Mouse (Mus musculus) regulatory T cell (primary cell): Measurements from ENCODE around the gene Wnt7a.

ENCODE experiments used
- in situ Hi-C: fragments of 300-600 bp; cut with MboI, MseI; formaldehyde crosslinking; loops from one replicate; pipeline ENCODE4 v1.15.1; 2025; ENCODE audit warnings: high pct_unique_total_duplicates

The Wnt7a gene

DNA sequence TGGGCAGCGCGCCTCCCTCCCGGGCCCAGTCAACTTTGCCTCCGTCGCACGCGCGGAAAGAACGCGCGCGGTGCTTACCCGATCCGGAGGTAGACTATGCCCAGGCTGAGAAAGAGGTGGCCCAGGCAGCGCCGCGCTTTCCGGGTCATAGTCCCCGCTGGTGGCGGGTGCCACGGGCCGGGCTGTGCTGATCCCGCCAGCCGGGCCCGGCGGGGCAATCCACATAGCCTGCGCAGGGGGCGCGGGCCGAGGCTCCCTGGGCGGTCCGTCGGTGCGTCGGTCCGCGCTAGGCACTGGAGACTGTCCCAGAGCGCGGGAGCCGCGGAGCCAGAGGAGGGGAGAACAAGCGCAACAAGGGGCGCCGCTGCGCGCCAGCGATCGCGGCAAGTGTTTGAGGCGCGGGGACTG lies at the start of gene Wnt7a:
TSS of gene Wnt7a (minus strand) at position 403 of the 408 bp plus-strand sequence.
- in situ Hi-C loops: loop anchor here (5.0 kb wide), 1 partner anchor 124 kb away; no protein-coding TSS in a partner anchor

DNA sequence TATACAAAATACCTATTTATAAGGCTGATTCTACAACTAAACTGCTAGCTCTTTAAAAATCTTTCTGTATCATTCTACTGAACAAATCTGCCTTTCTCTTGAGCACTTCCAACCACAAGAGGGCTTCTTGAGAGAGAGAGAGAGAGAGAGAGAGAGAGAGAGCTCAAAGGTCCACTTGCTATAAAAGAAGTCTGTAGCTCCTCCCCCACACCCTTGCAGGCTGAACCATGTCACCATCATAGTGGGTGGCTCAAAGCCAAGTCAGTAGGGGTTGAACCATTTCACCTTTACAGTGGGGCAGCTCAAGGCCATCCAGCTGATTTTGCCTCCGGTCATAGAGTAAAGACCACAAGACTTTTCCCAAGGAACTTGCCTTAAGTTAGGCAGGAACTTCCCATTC lies 48.3 kb upstream of the Wnt7a start:
- in situ Hi-C loops: no loop called here

DNA sequence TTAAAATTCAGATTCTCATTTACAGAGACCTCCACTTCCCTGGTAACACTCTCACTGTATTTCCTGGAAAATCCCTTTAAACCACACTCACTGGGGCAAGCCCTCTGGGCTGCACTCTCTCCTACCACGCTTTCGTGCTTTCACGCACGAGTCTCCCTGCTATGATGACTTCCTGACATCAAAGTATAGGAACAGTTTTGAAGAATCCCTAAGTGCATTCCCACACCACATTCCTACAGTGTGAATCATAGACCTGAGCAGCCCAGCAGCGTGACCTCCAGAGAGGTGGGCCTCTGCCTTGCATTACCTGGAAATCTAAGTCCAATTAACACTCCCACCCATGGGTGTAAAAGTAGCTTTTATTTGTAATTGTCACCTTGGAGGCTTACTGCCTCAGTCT lies 43.4 kb upstream of the Wnt7a start:
- in situ Hi-C loops: no loop called here

DNA sequence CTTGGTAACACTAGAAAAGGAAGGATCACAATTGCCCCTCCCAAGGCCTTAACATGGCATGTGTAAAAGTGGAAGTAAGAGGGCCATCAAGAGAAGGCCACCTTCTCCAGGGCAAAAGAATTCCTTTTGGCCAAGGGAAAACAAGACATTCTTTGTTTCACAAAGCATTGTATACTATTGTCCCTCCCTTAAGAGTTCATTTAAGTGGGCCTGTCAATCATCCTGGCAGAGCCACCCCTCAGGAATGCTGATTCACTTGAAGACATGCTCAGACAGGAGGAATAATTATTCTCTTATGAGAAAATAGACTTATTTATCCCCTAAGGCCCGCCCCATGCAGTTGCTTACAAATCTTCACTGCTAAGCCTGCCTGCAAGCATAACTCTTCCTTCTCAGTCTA lies 40.9 kb upstream of the Wnt7a start:
- in situ Hi-C loops: no loop called here

DNA sequence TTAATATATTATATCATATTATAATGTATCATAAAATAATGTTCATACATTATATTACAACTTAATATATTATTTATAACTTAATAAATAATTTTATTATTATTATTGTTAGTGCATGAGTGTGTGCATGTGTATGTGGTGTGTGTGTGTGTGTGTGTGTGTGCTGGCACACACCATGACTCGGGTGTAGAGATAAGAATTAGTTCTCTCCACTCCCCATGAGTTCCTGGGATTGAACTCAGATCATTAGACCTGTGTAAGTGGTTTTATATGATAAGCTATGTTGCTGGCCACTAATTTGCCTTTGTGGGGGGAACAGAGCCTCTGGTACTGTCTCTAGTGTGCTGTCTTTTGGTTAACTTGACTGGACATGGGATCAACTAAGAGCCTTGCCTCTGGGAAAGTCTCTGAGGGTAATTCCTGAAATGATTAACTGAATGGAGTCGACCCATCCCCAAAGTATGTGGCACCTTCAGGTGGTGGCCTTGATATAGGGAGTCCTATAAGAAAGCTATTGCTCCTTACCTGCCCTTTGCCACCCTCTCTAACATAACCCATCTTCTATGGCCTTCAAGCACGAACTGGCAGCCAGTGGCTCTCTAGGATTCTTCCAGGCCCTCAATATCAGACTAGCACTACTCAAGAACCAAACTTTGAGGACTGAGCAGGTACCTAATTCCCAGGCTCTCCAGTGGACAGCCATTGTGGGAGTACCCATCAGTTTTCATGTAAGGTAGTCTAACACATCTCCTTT lies 38.5 kb upstream of the Wnt7a start:
- in situ Hi-C loops: no loop called here

DNA sequence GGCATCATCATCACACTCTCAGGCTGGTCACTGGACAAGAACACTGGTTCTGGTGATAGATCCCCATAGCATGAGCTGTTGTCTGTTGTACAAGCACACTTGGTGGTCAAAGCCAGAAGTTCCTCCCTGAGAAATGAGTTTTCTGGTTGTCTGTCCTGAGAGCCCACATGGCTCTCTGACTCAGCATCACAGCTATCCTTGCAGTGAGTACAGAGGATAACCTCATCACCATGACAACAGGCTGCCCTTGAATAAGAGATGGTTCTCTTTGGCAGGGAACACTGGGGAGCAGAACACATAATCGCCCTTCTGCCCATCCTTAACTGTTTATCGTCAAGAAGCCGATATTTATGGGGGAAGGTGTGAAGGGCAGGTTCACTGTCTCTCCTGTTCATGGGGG lies 34.2 kb upstream of the Wnt7a start:
- in situ Hi-C loops: no loop called here

DNA sequence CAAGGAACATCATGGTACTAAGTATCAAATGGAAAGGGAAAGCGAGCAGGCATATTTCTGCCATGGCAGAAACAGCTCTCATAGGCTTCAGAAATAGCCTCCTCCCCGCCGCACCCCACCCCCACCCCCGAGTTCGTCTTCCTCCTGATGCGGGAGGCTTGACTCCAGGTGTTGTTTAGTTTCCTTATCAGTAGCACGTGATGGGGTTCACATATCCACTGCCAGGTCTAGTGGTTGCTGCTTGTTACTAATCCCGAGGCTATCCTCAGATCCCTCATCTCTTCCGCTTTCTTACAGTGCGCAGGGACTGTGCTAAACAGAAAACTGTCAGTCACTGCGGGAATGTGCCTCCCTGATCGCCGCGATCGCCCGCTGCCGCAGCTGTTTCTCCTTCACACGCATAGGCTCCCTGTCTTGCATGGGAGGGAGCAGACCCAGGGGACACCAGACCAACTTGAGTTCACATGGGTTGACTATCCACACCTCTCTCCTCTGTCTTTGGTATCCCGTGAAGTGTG lies 30.0 kb upstream of the Wnt7a start:
- in situ Hi-C loops: no loop called here

DNA sequence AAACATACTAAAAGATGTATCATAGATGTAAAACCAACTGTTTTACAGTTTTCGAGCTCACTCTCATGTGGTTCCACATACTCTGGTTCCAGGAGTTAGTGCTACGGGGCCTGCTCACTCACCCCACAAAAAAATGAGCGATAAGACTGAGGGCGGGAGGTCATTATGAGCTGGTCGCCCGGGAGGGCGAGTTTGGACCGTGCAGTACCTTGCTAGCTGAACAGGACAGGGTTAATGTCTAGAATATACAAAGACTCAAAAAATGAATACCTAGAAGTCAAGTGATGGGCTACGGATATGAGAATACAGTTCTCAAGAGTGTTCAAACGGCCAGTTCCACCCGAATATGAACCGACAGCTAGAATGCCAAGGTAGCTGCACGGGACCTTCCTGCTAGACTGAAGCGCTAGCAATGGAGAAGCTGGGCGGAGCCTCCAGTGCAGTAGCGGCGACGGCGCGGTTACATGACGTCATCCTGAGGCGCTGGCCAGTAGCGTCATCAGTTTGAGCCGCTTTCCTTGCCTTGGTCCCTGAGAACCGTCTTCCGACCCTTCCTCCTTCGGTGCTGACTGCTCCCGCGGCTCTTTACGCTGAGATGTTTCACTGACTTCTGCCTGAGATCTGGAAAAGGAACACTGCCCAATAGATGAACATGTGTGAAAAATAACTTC lies 29.4 kb upstream of the Wnt7a start:
- in situ Hi-C loops: no loop called here

DNA sequence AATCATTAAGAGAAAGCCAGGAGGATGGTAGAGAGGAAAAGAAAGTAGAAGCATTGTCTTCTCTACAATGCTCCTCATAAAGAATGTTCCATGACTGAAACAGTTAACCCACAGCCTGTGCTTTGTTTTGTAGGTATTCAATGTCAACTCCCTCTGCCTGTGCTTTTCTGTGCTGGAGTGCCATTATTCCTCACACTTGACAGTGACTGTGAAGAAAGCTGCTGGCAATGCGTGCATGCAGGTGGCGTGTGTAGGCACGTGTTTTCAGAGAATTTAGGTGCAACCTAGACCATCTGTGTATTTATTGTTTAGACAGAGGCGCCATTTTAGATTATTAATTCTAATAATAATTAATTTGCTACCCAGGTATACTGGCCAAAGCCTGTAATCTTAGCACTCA lies 13.0 kb upstream of the Wnt7a start:
- in situ Hi-C loops: no loop called here

DNA sequence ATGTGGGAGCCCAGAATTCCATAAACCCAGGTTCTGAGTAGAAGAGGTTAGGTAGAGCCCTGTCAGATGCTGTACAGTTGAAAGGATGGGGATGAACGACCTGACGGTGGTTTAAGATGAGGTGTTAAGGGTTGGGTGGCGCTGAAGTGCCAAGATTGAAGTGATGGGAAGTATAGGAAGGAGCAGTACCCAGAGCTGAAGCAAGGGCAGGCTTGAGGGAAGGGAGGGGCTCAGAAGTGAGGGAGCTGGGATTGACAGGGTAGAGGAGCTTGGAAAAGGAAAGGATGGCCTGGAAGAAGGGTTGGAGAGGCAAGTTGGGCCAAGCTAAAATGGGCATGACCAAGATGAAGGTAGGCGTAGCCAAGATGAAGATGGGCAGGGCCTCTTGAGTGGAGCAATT lies 10.5 kb upstream of the Wnt7a start:
- in situ Hi-C loops: no loop called here

DNA sequence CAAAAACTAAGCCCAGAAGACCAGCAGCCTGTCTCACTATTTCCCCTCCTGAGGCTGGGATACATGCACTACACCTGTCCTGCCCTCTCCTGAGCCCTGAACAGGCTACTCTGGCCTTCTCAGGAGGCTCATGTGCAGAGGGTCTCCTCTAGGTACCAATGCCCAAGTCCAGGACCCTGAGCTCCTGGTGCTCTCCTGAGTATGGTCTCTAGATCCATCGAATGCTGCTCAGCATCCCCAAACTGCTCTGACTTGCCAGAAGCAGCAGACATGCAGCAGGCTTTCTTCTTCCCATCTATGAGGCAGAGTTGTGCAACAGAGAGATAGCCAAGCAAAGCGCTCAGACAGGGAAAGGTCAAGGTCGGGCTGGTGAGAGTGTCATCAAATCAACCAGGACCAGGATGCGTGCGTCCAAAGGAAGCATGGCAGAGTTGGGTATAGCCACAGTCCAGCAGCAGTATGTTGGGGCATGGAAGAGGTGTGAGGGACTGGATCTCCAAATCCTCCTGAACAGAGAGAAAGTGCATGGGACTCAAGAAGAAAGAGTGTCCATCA lies 6.2 kb upstream of the Wnt7a start:
- in situ Hi-C loops: no loop called here

DNA sequence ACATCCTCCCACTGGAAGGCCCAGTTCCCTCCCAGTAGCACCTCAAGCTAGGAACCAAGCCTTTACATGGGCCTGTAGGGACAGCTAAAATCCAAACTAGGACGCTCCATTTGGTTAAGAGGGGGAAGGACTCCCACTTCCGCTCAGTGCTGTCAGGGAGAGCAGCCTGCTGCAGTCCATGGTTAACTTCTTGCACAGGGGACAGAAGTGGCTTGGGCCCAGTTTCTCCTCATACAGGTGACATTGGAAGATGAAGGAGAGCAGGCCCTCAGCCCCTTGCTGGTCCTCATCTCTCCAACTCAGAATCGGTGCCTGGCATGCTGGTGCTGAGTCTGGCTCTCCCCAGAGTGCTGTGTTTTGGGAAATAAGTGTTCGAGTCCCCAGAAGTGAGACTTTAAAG lies 5.0 kb upstream of the Wnt7a start:
- in situ Hi-C loops: no loop called here

DNA sequence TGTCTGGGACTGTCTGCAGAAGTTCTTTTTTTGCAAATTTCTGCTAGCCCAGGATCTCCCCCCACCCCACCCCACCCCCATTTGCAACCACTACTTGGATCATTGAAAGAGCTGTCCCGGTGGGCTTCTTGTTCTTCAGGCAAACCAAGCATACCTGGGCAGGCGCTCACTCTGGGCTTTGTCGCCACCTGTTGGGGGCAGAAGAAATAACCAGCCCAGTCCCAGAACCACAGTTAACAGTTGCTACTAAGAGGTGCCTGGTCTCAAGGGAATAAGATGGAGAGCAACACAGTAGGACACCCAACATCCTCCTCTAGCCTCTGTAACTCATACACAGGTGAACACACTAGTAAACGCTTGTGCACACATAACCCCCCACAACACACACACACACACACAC lies 3.7 kb upstream of the Wnt7a start:
- in situ Hi-C loops: loop anchor here (5.0 kb wide), 1 partner anchor 128 kb away; no protein-coding TSS in a partner anchor

DNA sequence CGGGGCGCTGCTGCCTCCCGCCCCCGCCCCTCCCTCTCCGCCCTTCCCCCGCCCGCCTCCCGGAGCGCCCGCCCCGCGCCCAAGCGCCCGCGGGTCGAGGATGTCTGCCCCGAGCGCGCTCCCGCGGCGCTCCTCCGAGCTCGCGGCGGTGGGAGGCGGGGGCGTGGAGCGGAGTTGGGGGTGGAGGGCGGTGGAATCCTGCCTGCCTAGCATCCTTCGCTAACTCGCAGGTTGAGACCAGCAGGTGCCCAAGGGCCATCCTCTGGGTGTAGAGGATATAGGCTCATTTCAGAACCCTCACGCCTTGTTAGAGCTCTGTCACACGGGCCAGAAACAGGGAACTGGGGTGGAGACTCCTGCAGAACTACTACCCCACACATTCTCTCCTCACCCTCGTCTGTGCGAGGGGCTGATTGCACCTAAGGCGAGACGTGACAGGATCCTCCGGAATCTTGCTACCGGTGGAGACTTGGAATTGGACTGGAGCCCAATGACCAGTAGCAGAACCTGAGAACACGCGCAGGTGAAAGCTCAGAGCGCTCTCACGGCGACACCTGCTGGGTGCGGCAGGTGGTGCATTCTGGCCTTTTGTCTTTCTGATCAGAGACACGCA lies 312 bp upstream of the Wnt7a start:
- in situ Hi-C loops: loop anchor here (5.0 kb wide), 1 partner anchor 124 kb away; no protein-coding TSS in a partner anchor

DNA sequence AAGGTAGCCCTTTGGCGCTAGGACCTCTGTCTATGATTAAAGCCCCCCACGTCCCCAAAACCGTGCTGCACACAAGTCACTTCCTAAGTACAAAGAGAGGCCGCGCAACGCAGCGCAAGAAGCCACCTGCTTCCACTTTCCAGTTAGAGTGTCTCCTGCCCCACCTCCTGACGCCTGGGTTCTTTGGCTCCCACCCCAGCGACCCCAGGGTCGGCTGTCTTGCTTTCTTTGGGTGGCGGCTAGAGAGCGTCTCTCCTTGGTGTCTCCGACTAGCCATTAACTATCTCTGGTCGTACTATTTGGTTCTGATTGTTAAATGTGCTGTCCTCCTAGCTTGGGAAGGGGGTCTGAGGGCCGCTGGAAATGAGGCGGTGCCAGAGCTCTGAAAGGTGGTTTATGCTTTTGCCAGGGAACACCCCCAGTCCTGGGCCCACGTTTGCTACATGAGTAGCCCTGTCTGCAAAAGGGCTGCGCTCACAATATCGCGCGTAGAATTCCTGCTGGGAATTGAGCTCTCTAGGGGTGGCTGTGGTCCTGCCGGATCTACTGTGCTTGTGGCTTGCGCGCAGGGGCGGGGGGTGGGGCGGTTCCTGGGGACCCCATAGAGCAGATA lies 889 bp downstream of the Wnt7a start:
- in situ Hi-C loops: loop anchor here (5.0 kb wide), 1 partner anchor 123 kb away; no protein-coding TSS in a partner anchor

DNA sequence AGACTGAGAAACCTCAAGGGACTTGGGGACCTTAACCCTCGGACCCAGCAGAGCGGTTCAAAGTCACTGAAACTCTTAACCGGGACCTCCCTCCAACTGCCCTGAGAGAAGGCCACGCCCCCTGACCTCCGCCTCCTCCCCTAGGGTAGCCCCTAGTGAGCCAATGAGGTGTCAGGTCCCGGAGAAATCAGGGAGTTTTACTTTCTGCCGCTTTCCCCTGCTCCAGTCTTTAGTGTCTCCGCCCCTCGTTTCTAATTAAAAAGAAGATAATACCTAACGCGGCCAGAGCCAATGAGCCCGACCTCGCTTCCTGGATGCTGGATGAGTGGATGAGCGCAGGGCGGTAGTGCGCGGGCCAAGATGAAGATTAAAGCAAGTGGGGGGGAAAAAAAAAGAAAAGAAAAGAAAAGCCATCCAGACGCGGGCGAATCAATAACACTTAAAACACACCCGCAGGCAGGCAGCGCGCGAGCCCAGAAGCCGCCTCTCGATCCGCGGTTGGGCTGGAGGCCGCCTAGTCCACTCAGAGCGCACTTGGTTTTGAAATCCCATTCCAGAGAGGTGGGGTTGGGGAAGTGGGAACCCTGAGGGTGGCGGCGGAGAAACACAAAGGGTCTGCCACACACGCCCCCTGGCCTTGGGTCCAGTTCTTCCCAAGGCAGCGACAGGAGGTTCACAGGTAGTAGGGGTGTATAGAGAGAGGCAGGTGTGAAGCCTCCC lies 1.6 kb downstream of the Wnt7a start:
- in situ Hi-C loops: loop anchor here (5.0 kb wide), 1 partner anchor 122 kb away; no protein-coding TSS in a partner anchor

DNA sequence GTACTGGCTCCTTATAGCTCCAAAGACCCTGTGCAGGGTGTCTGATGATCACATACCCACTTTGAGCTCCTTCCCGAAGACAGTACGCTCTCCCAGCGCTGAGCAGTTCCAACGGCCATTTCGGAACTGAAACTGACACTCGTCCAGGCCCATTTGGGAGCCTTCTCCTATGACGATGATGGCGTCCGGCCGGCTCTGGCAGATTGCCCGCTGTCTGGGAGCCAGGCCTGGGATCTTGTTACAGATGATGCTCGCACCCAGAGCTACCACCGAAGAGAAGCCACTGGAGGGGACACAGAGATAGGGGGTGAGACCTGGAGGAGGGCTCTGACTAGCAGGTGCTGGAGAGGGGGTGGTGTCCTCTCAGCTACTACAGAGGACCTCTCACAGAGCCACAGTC lies 2.5 kb downstream of the Wnt7a start:
- in situ Hi-C loops: no loop called here

DNA sequence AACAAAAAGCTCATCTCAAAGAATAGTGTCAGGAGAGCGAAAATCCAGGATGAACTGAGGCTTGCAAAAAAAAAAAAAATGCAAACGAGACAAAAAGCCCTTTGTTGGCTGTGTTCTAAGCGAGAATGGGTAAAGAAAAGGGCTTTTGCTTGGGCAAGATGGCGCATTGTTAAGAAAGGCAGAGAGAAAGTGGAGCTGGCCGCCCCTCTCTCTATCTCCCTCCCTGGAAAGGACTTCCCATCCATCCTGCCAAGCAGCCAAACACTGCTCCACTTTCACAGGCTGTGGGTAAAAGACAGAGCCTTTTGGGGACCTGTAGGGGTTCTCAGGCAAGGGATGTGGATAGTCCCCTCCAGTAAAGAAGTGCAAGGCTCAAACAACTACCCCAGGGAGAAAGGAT lies 9.6 kb downstream of the Wnt7a start:
- in situ Hi-C loops: no loop called here

DNA sequence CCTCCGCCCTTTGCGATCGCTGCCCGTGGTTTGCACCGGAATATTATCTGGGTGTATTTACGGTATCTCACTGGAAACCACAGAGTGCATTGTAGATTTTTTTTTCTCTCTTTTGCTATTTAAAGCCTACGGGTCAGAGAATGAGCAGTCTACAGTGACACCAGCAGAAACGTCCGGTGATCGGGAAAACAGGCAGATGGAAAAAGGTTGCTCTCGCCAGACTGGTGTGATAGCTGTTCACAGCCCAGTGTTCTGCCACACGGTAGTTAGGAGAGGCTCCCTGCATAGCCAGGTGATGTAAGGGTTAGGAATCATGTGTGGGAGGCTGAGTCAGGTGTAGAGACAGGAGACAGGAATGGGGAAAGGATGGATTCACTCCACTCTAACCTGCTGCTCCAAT lies 10.6 kb downstream of the Wnt7a start:
- in situ Hi-C loops: no loop called here

DNA sequence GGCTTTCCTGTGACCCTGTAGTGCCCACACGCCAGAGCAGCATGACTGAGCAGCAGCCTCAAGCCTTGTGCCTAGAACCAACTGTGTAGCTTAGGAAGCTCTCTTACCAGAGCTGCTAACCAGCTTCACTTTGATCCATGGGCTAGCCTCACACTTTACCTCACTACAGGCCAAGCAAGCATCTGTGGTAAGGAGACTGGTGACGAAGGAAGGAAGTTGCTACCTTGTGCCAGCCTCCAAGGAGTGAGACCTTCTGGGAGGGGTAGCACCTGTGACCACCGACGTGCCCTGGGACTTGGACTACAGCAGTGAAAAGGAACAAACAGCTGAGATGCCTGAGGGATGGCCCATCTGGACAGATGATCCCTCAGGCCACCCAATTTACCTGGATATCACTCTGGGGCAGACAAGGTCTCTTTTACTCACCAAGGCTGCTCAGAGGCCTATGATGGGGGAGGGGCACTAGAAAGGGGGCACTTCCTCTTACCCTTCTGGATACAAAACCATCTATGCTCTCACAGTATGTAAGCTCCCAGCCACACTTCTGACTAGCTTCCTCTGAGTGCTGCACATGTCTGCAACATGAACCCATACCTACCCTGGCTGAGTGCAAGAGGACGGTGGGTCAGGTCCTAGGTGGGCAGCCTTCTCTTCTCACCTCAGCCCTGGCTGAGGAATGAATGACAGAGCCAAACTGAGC lies 18.5 kb downstream of the Wnt7a start:
- in situ Hi-C loops: no loop called here
